Mouse (Mus musculus) megakaryocyte, embryonic 14.5 days (primary cell): ENCODE measurements at regions not wholly inside any gene's neighbourhood (a gene's known extent, or its start where the extent isn't known, plus 50 kb on each side); places are given as distances from the start of the nearest gene placed in this dataset.

Experiments used
- FLI1 ChIP-seq: IDR thresholded peaks from 2 replicates; pipeline ENCODE4 v1.6.1; 2012; ENCODE audit warnings: low read length, inconsistent platforms, mixed read lengths
- GATA1 ChIP-seq: IDR thresholded peaks from 3 replicates; pipeline ENCODE4 v1.6.1; 2012; ENCODE audit warnings: mixed read lengths, low read length, inconsistent platforms, borderline replicate concordance

GRCm38 (mm10) chr10:99595659-99596058 lies 163.8 kb downstream of the Csl start:
- TF ChIP-seq GATA1 (no peak), FLI1 (no peak)
